Mouse (Mus musculus) thymus, postnatal 14 days (tissue): ENCODE measurements at regions not wholly inside any gene's neighbourhood (a gene's known extent, or its start where the extent isn't known, plus 50 kb on each side); places are given as distances from the start of the nearest gene placed in this dataset.

ENCODE experiments used
- DNase-seq: peaks from one replicate; pipeline ENCODE4 v3.0.0; 2021

- DNase-seq: no peak
These were observed 627.3 kb upstream of the Tmprss15 start for GRCm38 (mm10) chr16:79718230-79718629.

- DNase-seq: no peak
These were observed 601.5 kb upstream of the Tmprss15 start for GRCm38 (mm10) chr16:79692444-79692843.

GRCm38 (mm10) chr16:79651162-79651741, 560.4 kb upstream of the Tmprss15 start:
- DNase-seq: no peak

- no peak for DNase-seq
These were observed 550.0 kb upstream of the Tmprss15 start for GRCm38 (mm10) chr16:79640898-79641297.

GRCm38 (mm10) chr16:79627139-79627538, 536.2 kb upstream of the Tmprss15 start:
- no peak for DNase-seq

GRCm38 (mm10) chr16:79611002-79611401, 520.1 kb upstream of the Tmprss15 start:
- DNase-seq: no peak

GRCm38 (mm10) chr16:79590891-79591290, 500.0 kb upstream of the Tmprss15 start:
- DNase-seq: no peak

GRCm38 (mm10) chr16:79585745-79586144, 494.8 kb upstream of the Tmprss15 start:
- DNase-seq: no peak

GRCm38 (mm10) chr16:79570867-79571266, 480.0 kb upstream of the Tmprss15 start:
- DNase-seq: no peak

- DNase-seq: no peak
These were observed 443.5 kb upstream of the Tmprss15 start for GRCm38 (mm10) chr16:79534370-79534769.

- DNase-seq: no peak
These were observed 401.6 kb upstream of the Tmprss15 start for GRCm38 (mm10) chr16:79492493-79492892.

- DNase-seq: no peak
These were observed 360.0 kb upstream of the Tmprss15 start for GRCm38 (mm10) chr16:79450871-79451270.

- DNase-seq: no peak
These were observed 358.8 kb upstream of the Tmprss15 start for GRCm38 (mm10) chr16:79449732-79450131.

- DNase-seq: no peak
These were observed 316.5 kb upstream of the Tmprss15 start for GRCm38 (mm10) chr16:79407385-79407784.

GRCm38 (mm10) chr16:79406216-79406615, 315.3 kb upstream of the Tmprss15 start:
- no peak for DNase-seq

GRCm38 (mm10) chr16:79404064-79404463, 313.2 kb upstream of the Tmprss15 start:
- DNase-seq: no peak

- no peak for DNase-seq
These were observed 309.2 kb upstream of the Tmprss15 start for GRCm38 (mm10) chr16:79400100-79400499.

- no peak for DNase-seq
These were observed 307.6 kb upstream of the Tmprss15 start for GRCm38 (mm10) chr16:79398476-79398875.

GRCm38 (mm10) chr16:79394425-79394824, 303.5 kb upstream of the Tmprss15 start:
- no peak for DNase-seq

GRCm38 (mm10) chr16:79386421-79386820, 295.5 kb upstream of the Tmprss15 start:
- DNase-seq: no peak

GRCm38 (mm10) chr16:79350127-79350526, 259.2 kb upstream of the Tmprss15 start:
- DNase-seq: no peak

GRCm38 (mm10) chr16:79342453-79342852, 251.6 kb upstream of the Tmprss15 start:
- DNase-seq: no peak

- DNase-seq: no peak
These were observed 245.5 kb upstream of the Tmprss15 start for GRCm38 (mm10) chr16:79336416-79336815.

- no peak for DNase-seq
These were observed 245.1 kb upstream of the Tmprss15 start for GRCm38 (mm10) chr16:79336016-79336415.

GRCm38 (mm10) chr16:79313301-79313700, 222.4 kb upstream of the Tmprss15 start:
- DNase-seq: no peak
